Mouse (Mus musculus) cerebellum, postnatal 14 days (tissue): ENCODE measurements at regions not wholly inside any gene's neighbourhood (a gene's known extent, or its start where the extent isn't known, plus 50 kb on each side); places are given as distances from the start of the nearest gene placed in this dataset.
A peak's percentile ranks its signal among the peaks of the same experiment; 100 is the strongest.

Experiments
- DNase-seq, 2 experiments: peaks; one replicate each; pipeline ENCODE4 v3.0.0; 2021; ENCODE audit warnings: mixed read lengths in 2 of 2

DNA sequence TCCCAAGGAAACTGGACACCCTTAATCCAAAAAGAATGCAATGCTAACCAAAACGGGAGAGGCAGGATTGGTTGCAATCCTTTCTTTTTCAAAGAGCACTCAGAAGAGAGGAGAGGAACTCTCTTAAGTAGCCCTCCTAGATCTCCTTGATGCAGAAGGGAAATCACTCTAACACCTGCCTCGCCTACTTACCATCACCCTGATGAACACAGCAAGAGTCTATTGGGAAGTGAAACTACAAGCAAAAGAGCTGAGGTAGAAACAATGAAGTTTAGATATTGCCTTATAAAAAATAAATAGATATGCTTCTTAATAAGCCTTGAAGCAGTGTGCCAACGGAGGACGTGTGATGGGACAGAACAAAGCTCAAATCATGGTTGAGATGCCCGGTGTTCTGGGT lies 177.4 kb downstream of the Gsdmc2 start:
- no peak for DNase-seq

GRCm38 (mm10) chr15:63665517-63665916 lies 179.5 kb downstream of the Gsdmc2 start:
- DNase-seq, result no peak

DNA sequence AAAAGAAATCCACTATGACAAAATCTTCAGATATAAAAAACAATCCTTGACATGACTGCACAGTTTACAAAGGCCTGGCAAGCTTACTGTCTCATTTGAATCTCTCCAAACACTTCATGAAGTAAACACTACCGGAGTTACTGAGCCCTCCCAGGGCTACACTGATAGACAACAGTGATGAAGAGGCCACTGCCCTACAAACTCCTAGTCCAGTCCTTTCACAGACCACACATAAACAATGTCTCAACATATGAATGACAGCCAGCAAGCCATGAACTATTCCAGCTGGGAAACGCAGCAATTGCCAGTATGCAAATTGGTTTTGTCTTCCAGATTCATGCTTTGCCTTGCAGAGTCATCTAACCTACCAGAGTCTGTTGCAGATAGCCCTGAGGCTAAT lies 180.1 kb downstream of the Gsdmc2 start:
- DNase-seq, result no peak

DNA sequence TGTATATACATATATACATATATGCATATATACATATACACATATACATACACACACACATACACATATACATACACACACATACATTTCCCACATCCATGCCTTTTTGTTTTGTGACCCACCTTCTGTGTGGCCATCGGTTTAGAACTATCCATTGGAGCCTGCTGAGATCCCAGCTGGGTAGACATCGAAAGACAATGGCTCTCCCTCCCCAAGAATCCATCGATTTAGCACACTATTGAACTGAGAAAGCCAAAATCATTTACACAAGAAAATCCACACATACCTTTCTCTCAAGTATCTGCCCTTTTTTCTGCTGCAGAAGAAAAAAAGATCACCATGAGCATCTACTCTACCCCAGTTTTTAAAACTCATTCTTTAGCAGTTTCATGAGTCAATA lies 182.8 kb downstream of the Gsdmc2 start:
- DNase-seq, result no peak

DNA sequence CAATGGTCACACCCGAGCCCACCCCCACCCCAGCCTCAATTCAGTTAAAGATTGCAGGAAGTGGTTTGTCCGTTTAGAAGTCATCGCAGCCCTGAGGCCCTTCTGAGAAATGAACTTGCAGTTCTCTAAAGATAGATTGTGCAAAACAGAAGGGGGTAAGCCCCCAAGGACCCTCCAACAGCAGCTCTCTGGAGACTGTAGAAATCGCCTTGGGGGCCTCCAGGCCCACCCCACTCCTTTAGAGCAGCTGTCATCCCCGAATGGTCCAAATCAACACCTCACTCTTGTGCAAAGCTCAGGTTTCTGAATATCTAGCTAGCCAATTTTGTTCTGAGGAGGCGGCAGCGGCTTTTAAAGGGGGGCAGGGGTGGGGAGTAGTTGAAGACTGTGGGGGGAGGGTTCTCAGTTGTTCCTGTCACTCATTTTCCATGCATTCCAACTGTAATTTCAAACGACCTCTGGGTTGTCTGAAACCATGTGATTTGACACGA lies 186.9 kb downstream of the Gsdmc2 start:
- DNase-seq, result no peak

DNA sequence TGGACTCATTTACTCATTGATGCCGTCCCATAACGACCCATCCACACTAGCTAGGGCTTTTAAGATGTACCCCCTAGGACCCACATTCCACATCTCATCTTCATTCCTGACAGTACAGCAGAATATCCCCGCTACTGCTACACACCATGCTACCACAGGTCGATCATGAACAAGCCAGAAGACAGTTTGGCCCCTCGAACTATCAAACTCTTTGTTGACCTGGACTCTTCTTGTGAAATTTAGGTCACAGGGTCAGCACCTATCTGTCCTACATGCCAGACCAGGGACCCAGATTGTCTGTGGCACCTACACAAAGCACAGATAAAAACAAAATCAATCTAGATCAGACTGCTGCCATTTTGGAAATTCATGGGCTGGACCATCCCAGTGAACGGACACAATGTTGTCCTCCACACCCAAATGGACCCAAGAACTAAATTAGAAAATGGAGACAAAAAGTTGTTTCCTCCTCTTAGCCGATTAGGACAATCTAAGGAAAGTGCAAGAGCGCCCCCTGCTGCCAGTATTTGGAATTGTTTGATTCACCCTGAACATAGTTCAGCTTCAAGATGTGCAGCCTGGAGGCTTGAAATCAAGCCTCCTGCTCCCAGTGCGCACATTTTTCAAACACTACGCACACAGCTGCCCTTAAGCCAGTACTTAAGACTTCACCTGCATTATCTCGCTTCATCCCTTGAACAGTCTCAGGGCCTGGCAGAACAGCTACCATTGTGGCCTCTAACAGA lies 192.6 kb downstream of the Gsdmc2 start:
- peak; percentile 88 to 92 for DNase-seq

DNA sequence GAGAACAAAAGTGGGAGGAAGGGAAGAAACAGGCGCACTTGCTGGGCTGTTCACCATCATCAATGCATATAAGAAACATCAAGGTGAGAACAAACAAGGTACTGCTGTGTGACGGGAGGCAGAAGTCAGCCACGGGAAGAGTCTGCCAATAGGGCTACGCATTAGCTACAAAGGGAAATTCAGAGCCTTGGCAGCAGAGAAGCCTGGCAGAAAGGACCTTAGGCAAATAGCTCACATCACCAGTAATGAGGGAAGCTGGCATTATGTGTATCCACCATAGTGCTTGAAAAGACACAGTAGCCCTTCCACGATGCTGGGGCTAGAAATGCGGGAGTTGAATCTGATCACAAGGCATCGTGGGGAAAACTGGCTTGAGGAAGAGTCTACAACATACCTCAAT lies 193.9 kb downstream of the Gsdmc2 start:
- DNase-seq, result no peak

GRCm38 (mm10) chr15:63648142-63648989 lies 196.6 kb downstream of the Gsdmc2 start:
- DNase-seq, result no peak

GRCm38 (mm10) chr15:63624814-63625213 lies 220.2 kb downstream of the Gsdmc2 start:
- no peak for DNase-seq

DNA sequence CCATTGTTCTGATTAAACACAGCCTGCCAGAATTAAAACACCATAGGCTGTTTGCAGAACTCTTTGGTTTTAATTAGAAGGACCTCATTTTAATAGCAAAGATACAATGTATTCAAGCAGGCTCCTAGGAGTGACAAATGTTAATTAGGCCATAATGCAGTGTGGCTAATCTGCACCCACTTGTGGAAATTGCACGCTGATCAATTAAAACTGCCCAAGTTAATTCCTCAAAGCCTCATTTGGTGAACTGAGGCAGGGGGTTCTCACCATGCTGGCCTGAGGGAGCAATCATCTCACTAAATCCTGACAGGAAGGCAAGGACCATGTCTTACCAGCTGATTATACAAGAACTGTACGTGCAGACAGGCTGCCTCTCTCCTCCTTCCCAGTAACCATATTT lies 220.7 kb downstream of the Gsdmc2 start:
- DNase-seq, result no peak

DNA sequence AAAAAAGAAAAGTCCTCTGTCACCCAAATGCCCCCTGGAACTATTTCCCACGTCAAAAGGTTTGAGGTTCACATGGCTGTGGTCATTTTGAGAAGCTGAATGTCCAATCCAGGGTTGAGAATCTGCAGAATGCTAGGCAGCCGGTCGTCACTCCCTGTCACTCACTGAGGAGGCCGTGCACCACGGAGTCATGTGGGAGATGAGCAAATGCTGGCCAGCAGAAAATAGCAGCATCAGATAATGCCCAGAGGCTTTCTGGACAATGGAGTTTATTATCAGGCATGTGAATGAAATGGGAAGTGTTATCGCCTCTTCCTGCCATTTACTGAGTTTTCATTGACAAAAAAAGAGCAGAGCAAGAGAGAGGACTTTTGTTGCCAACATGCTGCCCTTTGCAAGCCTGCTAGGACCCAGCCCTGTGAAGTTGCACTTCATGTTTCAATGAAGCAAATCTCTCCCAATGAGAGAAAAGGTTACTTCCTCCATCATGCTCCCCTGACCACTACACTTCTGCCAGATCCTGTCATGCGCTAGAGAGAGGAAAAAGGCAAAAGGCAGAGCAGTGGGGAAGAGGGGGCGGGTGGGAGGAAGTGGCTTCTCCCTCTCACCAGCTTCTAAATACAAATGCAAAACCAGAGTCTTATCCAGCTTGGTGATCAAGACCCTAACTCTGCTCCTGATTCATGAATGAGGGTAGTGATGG lies 228.3 kb downstream of the Gsdmc2 start:
- DNase-seq, result no peak

DNA sequence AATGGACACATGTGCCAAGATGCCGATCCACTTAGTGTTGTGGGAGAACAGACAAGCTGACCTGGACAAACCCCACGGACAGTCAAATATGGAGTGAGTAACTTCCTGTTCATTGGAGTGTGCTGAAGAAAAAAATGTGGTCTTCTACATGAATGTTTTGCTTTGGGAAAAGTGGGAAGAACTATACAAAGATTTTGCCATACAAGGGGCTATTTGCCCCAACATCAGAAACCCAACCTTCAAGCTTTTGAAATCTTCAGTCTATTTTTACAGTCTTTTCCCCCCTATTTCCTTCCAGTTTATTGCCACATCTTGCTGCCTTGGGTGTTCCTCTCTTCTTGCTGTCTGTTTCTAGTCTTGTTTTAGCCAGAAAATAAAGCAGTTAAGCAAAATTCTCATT lies 230.8 kb downstream of the Gsdmc2 start:
- no peak for DNase-seq

- DNase-seq, result no peak
Measured at GRCm38 (mm10) chr15:63613120-63613519, 231.9 kb downstream of the Gsdmc2 start.

DNA sequence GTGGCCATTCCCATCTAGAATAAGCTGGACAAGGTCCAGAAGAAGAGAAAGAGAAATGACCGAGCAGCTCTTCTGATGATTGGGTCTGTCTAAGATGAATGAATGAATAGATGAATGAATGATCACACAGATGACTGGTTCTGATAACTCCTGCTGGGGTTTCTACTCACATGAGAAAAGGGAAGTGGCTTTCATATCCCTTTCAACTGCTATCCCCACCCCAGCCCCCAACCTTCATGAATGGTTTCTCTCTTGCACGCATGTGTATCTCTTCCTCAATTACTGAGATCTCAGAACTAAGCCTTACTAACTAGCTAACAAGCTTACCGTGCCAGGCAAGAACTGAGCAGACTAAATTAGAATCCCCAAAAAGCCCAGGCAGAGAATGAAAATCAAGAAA lies 233.8 kb downstream of the Gsdmc2 start:
- DNase-seq, result no peak

GRCm38 (mm10) chr15:63603100-63603714 lies 241.8 kb downstream of the Gsdmc2 start:
- DNase-seq, result no peak

DNA sequence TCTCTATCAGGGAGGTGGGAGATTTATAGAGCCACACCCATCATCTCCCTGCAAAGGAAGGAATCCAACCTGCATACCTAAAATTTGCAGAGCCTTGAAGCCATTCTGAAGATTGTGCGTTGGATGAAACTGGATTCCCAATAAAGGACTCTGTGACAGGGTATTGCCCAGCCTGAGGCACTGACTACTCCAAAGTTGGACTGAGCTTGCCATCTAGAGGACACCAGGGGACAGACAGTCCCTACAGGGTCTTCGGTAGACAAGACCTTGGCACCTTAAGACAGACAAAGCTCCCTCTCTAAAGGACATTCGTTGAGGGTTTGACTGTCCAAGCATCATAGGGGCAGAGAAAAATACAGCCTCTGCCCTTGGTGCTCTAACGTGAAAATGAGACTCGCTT lies 243.4 kb downstream of the Gsdmc2 start:
- DNase-seq, result peak; percentile 60 to 62

- DNase-seq, result no peak
Measured at GRCm38 (mm10) chr15:63592758-63593463, 252.1 kb downstream of the Gsdmc2 start.

GRCm38 (mm10) chr15:63559293-63559692 lies 285.7 kb downstream of the Gsdmc2 start:
- DNase-seq, result no peak

GRCm38 (mm10) chr15:63558691-63559090 lies 286.3 kb downstream of the Gsdmc2 start:
- DNase-seq, result no peak

DNA sequence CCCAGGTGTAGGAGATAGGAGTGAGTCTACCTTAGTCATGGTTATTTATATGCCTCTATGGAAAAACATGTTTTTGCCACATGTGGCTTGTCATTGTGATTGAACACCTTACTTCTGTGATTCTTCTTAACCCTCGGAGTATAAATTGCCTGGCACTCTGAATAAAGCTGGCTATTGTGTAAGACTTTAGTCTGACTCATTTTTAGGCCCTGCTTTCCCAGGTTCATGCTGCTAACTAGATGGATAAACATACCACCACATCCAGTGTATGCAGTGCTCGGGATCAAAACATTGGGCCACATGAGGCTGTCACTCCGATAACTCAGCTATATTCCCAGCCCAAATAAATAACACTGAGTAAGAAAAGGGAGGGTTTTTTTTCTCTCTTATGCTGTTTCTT lies 287.2 kb downstream of the Gsdmc2 start:
- no peak for DNase-seq

GRCm38 (mm10) chr15:63553597-63553996 lies 291.4 kb downstream of the Gsdmc2 start:
- DNase-seq, result no peak

DNA sequence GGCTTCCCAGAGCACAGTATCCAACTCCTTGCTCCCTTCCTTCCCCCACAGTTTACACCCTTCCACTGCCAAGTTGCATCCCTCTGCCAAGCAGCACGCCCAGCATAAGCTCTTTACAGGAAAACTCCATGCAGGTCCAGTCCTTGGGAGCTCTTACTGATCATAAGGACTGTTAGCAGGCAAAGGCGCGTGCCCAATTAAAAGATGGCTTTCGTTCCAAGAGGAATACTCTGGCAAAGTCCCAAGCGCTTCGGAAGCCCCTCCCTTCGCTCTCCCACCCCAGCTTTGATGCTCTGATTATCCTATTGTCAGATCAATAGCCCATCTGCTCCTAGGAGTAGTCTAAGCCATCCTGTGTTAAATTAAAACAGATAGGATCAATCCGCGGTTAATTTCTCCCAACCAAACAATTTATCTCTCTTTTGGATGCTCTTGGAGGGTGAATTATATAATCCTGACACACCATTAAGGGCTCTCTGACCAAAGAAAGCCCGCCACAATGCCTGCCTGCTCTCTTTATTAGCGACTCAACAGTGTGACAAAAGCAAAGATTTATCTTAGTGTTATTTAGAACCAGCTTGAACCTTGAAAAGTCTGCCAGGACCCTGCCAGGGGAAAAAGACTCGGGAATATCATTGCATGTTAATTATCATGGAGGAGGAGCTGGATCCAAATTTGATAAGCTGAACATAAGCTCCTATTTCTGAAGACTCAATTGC lies 312.5 kb downstream of the Gsdmc2 start:
- peak; percentile 58 to 72 for DNase-seq
